Mouse (Mus musculus) ES-E14 (cell line): ENCODE results near the gene A730061H03Rik. TPM values are rescaled to one million over a fixed set of nuclear protein-coding genes. Genes with fewer than 3 reads are reported as not detected.
A peak's percentile ranks its signal among the peaks of the same experiment; 100 is the strongest.

Experiments
- DNase-seq: peaks from one replicate; pipeline ENCODE4 v3.0.0-alpha.2; 2013; ENCODE audit warnings: low read depth, low spot score
- H3K27ac ChIP-seq: 2 replicates; pipeline ENCODE4 v1.5.1; 2012; ENCODE audit warnings: low read depth, mild to moderate bottlenecking, low read length, moderate library complexity, mixed read lengths; ENCODE audit not compliant: poor library complexity, insufficient read depth, severe bottlenecking
- H3K36me3 ChIP-seq: 2 replicates; pipeline ENCODE4 v1.6.1; 2012; ENCODE audit warnings: mild to moderate bottlenecking, low read length, moderate library complexity, mixed read lengths; ENCODE audit not compliant: control insufficient read depth, poor library complexity, insufficient read depth, severe bottlenecking
- H3K4me1 ChIP-seq, 2 experiments: fragments of 150-350 bp in 1 of 2; sonication (generic) in 1 of 2; 2 replicates each; pipeline ENCODE4 v1.6.1; 2012; ENCODE audit warnings: low read length in 2 of 2, mild to moderate bottlenecking in 1 of 2, mixed read lengths in 1 of 2; ENCODE audit not compliant: control insufficient read depth in 2 of 2, insufficient read depth in 2 of 2, poor library complexity in 1 of 2
- H3K4me3 ChIP-seq, 2 experiments: fragments of 150-350 bp in 1 of 2; sonication (generic) in 1 of 2; 2 replicates each; pipeline ENCODE4 v1.5.1; 2012; ENCODE audit warnings: low read length in 2 of 2, low read depth in 1 of 2, mild to moderate bottlenecking in 1 of 2, mixed read lengths in 1 of 2; ENCODE audit not compliant: insufficient read depth in 1 of 2, poor library complexity in 1 of 2, severe bottlenecking in 1 of 2
- H3K9ac ChIP-seq: 2 replicates; pipeline ENCODE4 v1.6.1; 2012; ENCODE audit warnings: low read depth, mild to moderate bottlenecking, low read length, mixed read lengths; ENCODE audit not compliant: poor library complexity, insufficient read depth, severe bottlenecking
- H3K9me3 ChIP-seq: fragments of 150-350 bp; sonication (generic); 2 replicates; pipeline ENCODE4 v1.6.1; 2012; ENCODE audit warnings: low read depth, mild to moderate bottlenecking, low read length; ENCODE audit not compliant: control insufficient read depth, insufficient read depth
- CHD2 ChIP-seq: IDR thresholded peaks from 2 replicates; pipeline ENCODE4 v1.6.1; 2014; ENCODE audit warnings: mild to moderate bottlenecking, low read depth, low read length, inconsistent platforms
- HCFC1 ChIP-seq: IDR thresholded peaks from 2 replicates; pipeline ENCODE4 v1.6.1; 2012; ENCODE audit warnings: low read length, inconsistent platforms, borderline replicate concordance; ENCODE audit not compliant: insufficient read depth
- MAFK ChIP-seq: IDR thresholded peaks from 2 replicates; pipeline ENCODE4 v1.6.1; 2014; ENCODE audit warnings: mild to moderate bottlenecking, low read depth, low read length, inconsistent platforms; ENCODE audit not compliant: insufficient read depth
- ZC3H11A ChIP-seq: IDR thresholded peaks from 2 replicates; pipeline ENCODE4 v1.6.1; 2012; ENCODE audit warnings: low read depth, mild to moderate bottlenecking, inconsistent platforms, low read length, borderline replicate concordance
- ZNF384 ChIP-seq: IDR thresholded peaks from 2 replicates; pipeline ENCODE4 v1.6.1; 2012; ENCODE audit warnings: low read depth, low read length, inconsistent platforms
- in situ Hi-C, 2 experiments: fragments of 600-800 bp; cut with MboI; formaldehyde crosslinking; loops; one replicate each; pipeline ENCODE4 v1.15.1; 2025; ENCODE audit warnings: low sequenced_read_pairs in 2 of 2, inconsistent platforms in 1 of 2; ENCODE audit not compliant: unreplicated experiment in 2 of 2
- total RNA-seq: library from RNA; depleted of rRNA; stranded (reverse); fragments of 300-350 nt; gene quantifications from 2 replicates; pipeline ENCODE4 v1.2.3, GENCODE M21; 2012

A730061H03Rik gene
- total RNA-seq, 1 experiment, result not detected

DNA sequence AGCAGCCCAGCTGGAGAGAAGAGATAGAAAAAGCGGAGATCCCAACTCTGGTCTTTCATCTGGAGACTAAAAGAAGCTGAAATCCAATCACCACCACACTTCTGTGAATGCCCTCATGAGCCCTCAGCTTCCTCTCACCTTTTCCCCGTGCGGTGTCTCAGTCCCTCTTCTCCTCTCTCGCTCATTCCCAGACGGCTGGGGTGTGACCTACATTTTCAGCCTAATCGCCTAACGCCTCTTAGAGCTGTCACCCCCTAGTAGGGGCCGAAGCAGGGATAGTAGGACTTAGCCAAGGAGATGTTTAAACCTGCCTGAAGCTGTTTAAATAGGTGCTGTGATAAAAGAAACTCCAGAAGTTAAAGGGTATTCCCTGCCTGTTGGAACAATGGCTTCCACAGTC, 35.4 kb downstream of the A730061H03Rik start, which contains the start of gene Nrl:
Nrl (minus strand) TSS at position 197 of the 400 bp plus-strand sequence.
- no peak within 1 kb of the TSS for H3K4me3 ChIP-seq
- H3K9me3 ChIP-seq, result no peaks in the 10 kb centered on the region
- no peak for DNase-seq
- H3K27ac ChIP-seq, result no peak within 1 kb of the TSS
- H3K36me3 ChIP-seq, result no peaks in the 10 kb centered on the region
- in situ Hi-C loops, result no loop called here
- no peak for TF ChIP-seq CHD2
- no peak for TF ChIP-seq ZNF384
- no peak for TF ChIP-seq HCFC1
- TF ChIP-seq ZC3H11A, result no peak
- TF ChIP-seq MAFK, result no peak
- peaks cover 3 to 4% of the 10 kb centered on the region in 2 experiments; a peak in 3 of 4 replicates for H3K4me1 ChIP-seq
- H3K9ac ChIP-seq, result no peak within 1 kb of the TSS

DNA sequence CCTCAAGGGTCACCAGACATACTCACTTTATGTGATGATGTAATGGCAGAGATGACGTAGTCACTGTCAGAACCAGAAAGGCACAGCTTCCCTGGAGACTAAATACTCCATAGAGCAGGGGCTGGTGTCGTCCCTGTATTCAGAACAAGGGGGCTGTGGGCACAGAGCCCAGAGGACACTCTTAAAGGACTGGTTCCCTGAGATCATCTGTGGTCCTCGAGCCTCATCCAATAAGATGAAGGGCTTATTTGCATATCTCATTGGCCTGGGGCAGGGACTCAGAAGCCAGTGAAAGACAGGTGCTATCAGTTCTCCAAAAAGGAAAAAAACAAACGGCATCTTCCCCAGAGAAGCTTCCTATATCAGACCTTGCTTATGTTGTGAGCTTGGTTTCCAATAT, 36.1 kb downstream of the A730061H03Rik start:
- no peaks in the 10 kb centered on the region for H3K36me3 ChIP-seq
- in situ Hi-C loops, result no loop called here
- H3K4me1 ChIP-seq, result peaks cover 3 to 4% of the 10 kb centered on the region in 2 experiments; a peak in 3 of 4 replicates
- H3K4me3 ChIP-seq, result no peak overlapping the region
- TF ChIP-seq HCFC1, result no peak
- no peak for TF ChIP-seq MAFK
- TF ChIP-seq ZC3H11A, result no peak
- no peak for TF ChIP-seq CHD2
- no peak for TF ChIP-seq ZNF384
- H3K27ac ChIP-seq, result no peak overlapping the region
- no peak for DNase-seq
- H3K9ac ChIP-seq, result no peak overlapping the region
- H3K9me3 ChIP-seq, result no peaks in the 10 kb centered on the region

DNA sequence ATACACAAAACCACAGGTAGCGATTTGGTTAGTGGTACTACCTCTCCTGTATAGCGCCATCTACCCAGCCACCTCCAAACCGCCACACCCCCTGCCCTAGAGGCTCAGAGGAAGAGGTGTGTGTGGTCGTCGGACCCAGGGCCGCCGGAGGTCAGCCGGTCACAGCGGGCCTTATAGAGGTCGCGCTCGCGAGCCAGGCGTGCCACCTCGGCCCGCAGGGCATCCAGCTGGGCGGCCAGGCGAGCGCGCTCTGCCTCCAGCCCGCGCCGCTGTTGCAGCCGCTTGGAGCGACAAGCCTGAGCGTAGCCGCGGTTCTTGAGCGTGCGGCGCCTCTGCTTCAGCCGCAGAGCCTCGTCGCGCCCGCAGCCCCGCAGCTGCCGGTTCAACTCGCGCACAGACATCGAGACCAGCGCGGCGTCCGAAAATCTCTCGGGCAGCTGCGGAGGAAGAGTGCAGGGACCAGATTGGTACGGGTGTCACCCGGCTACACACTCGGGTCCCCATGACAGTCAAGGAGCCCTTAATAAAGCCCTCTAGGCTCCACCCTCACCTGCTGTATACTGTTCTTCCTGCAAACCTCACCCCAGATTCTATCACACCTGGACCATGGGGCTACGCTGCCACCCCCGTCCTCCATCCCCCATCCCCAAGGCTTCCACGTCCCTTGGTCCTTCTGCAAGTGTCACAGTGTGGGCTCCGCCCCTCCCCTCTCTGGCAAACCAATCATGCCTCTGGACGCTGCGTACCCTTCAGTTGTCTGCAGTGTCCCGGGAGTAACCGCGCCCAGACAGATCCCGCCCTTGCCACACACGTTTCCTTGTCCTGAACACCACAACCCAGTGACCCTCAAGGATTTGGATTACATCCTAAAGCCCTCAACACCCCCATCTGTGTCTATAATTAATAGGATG, 39.5 kb downstream of the A730061H03Rik start:
- peak; percentile 33 for DNase-seq

DNA sequence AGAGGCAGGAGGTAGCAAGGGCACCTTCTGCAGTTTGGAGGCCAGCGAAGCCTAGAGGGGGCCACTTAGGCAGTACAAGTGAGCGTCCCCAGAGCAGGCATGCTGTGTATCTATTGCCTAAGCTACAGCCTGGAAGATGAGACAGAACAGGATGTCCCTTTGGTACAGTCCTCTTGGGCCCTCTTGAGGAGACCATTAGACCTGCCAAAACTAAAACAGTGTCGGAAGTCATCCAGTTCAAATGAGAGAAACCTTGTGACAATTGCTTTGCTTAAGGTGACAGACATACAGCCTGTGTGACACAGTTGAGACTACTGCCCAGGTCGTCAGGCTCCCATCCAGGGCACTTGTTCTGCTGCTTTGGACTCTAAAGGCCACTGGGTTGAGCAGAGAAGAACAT, 40.6 kb downstream of the A730061H03Rik start:
- no peak for DNase-seq
- H3K27ac ChIP-seq, result no peak overlapping the region
- no peak for TF ChIP-seq HCFC1
- TF ChIP-seq ZC3H11A, result no peak
- no peak for TF ChIP-seq ZNF384
- TF ChIP-seq CHD2, result no peak
- no peak for TF ChIP-seq MAFK
- no peak overlapping the region for H3K9ac ChIP-seq
- in situ Hi-C loops, result no loop called here
- H3K4me3 ChIP-seq, result no peak overlapping the region
- no peaks in the 10 kb centered on the region for H3K36me3 ChIP-seq
- no peaks in the 10 kb centered on the region for H3K9me3 ChIP-seq
- peaks cover 3 to 4% of the 10 kb centered on the region in 2 experiments; a peak in 3 of 4 replicates for H3K4me1 ChIP-seq

More for the DNA sequence above, 39.5 kb downstream of the A730061H03Rik start:
- in situ Hi-C loops, result no loop called here
- H3K27ac ChIP-seq, result no peak overlapping the region
- H3K4me3 ChIP-seq, result peak overlapping the region; percentile 65 to 73
- H3K9ac ChIP-seq, result peak overlapping the region; percentile 5; the same call in 1 of the 2 replicates
- H3K9me3 ChIP-seq, result no peaks in the 10 kb centered on the region
- TF ChIP-seq HCFC1 (no peak), MAFK (no peak), CHD2 (no peak), ZC3H11A (no peak), ZNF384 (no peak)
- H3K4me1 ChIP-seq, result peaks cover 3 to 4% of the 10 kb centered on the region in 2 experiments; a peak in 3 of 4 replicates
- H3K36me3 ChIP-seq, result no peaks in the 10 kb centered on the region
